Mouse (Mus musculus) lung, postnatal 0 days (tissue): ENCODE measurements at regions not wholly inside any gene's neighbourhood (a gene's known extent, or its start where the extent isn't known, plus 50 kb on each side); places are given as distances from the start of the nearest gene placed in this dataset.

Experiments
- CTCF ChIP-seq: IDR thresholded peaks from 2 replicates; pipeline ENCODE4 v1.5.1; 2016; ENCODE audit warnings: antibody characterized with exemption, mild to moderate bottlenecking
- EP300 ChIP-seq: IDR thresholded peaks from 2 replicates; pipeline ENCODE4 v1.6.1; 2016; ENCODE audit warnings: antibody characterized with exemption, mild to moderate bottlenecking, control low read depth

- TF ChIP-seq CTCF (no peak), EP300 (no peak)
Measured at GRCm38 (mm10) chrX:11701095-11701494, 373.5 kb downstream of the H2al1j start.
